Mouse (Mus musculus) lung, adult 2 months (tissue): ENCODE measurements around the gene Mast4.

Experiments used
- CTCF ChIP-seq: fragments of 200-500 bp; IDR thresholded peaks from 2 replicates; pipeline ENCODE4 v1.5.1; 2011; ENCODE audit warnings: mild to moderate bottlenecking, low read length, control low read depth; ENCODE audit not compliant: insufficient read depth
- POLR2A ChIP-seq: fragments of 200-500 bp; IDR thresholded peaks from 2 replicates; pipeline ENCODE4 v1.6.1; 2011; ENCODE audit warnings: low read depth, mild to moderate bottlenecking, control low read depth, low read length, borderline replicate concordance; ENCODE audit errors: extremely low read depth

DNA sequence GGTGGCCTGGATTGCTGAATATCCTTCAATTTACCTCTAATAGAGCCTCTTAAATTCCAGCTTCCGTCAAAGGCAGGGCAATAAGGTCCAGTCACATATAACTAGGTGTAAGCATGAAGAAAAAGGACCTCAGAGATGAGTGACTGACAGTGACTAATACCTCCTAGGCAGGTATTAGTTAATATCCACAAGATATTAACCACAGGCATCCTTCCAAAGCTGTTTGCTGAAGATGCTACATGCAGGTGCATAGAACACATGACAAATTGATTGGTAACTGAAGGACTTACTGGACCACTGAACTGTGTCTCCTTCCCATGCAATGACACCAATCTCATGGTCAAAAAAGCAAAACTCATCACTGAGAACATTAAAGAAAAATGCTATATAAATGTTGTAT, 402.3 kb downstream of the Mast4 start:
- TF ChIP-seq CTCF, result no peak
- TF ChIP-seq POLR2A, result no peak
